Mouse (Mus musculus) C2C12 (cell line): ENCODE measurements around the gene Tex2.

Source experiments
- CTCF ChIP-seq: IDR thresholded peaks from one replicate; pipeline ENCODE4 v1.5.1; 2011; ENCODE audit not compliant: control insufficient read depth, insufficient read depth, insufficient read length
- MYOD1 ChIP-seq: IDR thresholded peaks from one replicate; pipeline ENCODE4 v1.6.1; 2011; ENCODE audit warnings: low read depth; ENCODE audit not compliant: control insufficient read depth, insufficient read length

GRCm38 (mm10) chr11:106465932-106466331 lies 147.3 kb downstream of the Tex2 start:
- no peak for TF ChIP-seq CTCF
- no peak for TF ChIP-seq MYOD1
